Comparison of ENCODE assay signal across 9 mouse cellular contexts in genomic region chr4:105108641-105109198, GRCm38 (mm10). TPM values are rescaled to one million over a fixed set of nuclear protein-coding genes. Genes with fewer than 3 reads are reported as not detected.
DNase-seq lines count a peak whose midpoint lies in the region; ATAC-seq lines count a peak whose summit lies in the region.
"Had no signal": no experiment of that assay in that cellular context is flagged by ENCODE, and none has a peak within 500 bp of the region (broad histone marks: within the 10 kb centered on the region; RNA-seq: fewer than 3 reads in every experiment).

No protein-coding gene starts in this region.

- 8% methylated on average over 5 of the region's 5 CpGs for WGBS in forebrain, embryonic 14.5 days
- WGBS in limb, embryonic 12.5 days, result 21% methylated on average over 5 of the region's 5 CpGs
- WGBS in neural tube, embryonic 11.5 days, result 35% methylated on average over 5 of the region's 5 CpGs

- H3K4me1 ChIP-seq in forebrain, embryonic 14.5 days (ENCODE audit: control insufficient read depth, insufficient read depth, low read length), result peaks cover 10% of the 10 kb centered on the region
- H3K4me1 ChIP-seq in limb, embryonic 12.5 days (replicated peaks), result peaks cover 13% of the 10 kb centered on the region; the same call in 1 of the 2 replicates
- H3K4me1 ChIP-seq in neural tube, embryonic 11.5 days (ENCODE audit: control insufficient read depth, insufficient read depth, low read length), result peaks cover 7% of the 10 kb centered on the region; the same call in 1 of the 2 replicates

- peak overlapping the region; percentile 87 for H3K9ac ChIP-seq in forebrain, embryonic 14.5 days (ENCODE audit: low read length)
- peak overlapping the region; percentile 75; the same call in 1 of the 2 replicates for H3K9ac ChIP-seq in limb, embryonic 12.5 days (replicated peaks)
- no peak overlapping the region for H3K9ac ChIP-seq in neural tube, embryonic 11.5 days (ENCODE audit: low read length)

- H3K27ac ChIP-seq in forebrain, embryonic 14.5 days (ENCODE audit: low read depth, low read length), result no peak overlapping the region
- no peak overlapping the region for H3K27ac ChIP-seq in limb, embryonic 12.5 days
- no peak overlapping the region for H3K27ac ChIP-seq in neural tube, embryonic 11.5 days (ENCODE audit: low read depth, low read length)

- no peaks in the 10 kb centered on the region for H3K9me3 ChIP-seq in forebrain, embryonic 14.5 days (replicated peaks; ENCODE audit: control insufficient read depth, low read length)
- H3K9me3 ChIP-seq in limb, embryonic 12.5 days, result no peaks in the 10 kb centered on the region
- no peaks in the 10 kb centered on the region for H3K9me3 ChIP-seq in neural tube, embryonic 11.5 days (ENCODE audit: control insufficient read depth, low read length)

- 0 out of 2 replicates have a peak, but pooled peaks have one; percentile 1 for ATAC-seq in forebrain, embryonic 14.5 days
- ATAC-seq in limb, embryonic 12.5 days (ENCODE audit: insufficient number of reproducible peaks, insufficient read depth, low FRiP score, low TSS enrichment, low read depth), result no peak
- ATAC-seq in neural tube, embryonic 11.5 days (ENCODE audit: insufficient read depth, low FRiP score, low TSS enrichment), result 0 out of 2 replicates have a peak, but pooled peaks have one; percentile 0

- peak; percentile 65 for DNase-seq in kidney, adult 11 months
- no peak for DNase-seq in kidney, postnatal 10 days
- DNase-seq in forebrain, embryonic 14.5 days (ENCODE audit: low spot score), result no peak
- peak; percentile 13 for DNase-seq in neural tube, embryonic 11.5 days (ENCODE audit: low spot score)
- no peak for DNase-seq in gastrocnemius, postnatal 14 days
- DNase-seq in layer of hippocampus, postnatal 36 days, result no peak
- no peak for DNase-seq in embryo, embryonic 10 days (ENCODE audit: low spot score)

- intact Hi-C loops in gastrocnemius, postnatal 14 days (cut with DNase I; ENCODE audit: low total_unique reads), result no loop called here

- H3K27me3 ChIP-seq in forebrain, embryonic 14.5 days (replicated peaks; ENCODE audit: control insufficient read depth, insufficient read depth, low read length), result 0 out of 2 replicates have a peak, but pooled peaks cover 2% of the 10 kb centered on the region
- H3K27me3 ChIP-seq in limb, embryonic 12.5 days, result peaks cover 22% of the 10 kb centered on the region
- H3K27me3 ChIP-seq in neural tube, embryonic 11.5 days (ENCODE audit: control insufficient read depth, insufficient read depth, low read length), result peaks cover 6% of the 10 kb centered on the region; the same call in 1 of the 2 replicates

- peak overlapping the region; percentile 67 for H3K4me3 ChIP-seq in forebrain, embryonic 14.5 days (ENCODE audit: low read depth, low read length)
- H3K4me3 ChIP-seq in limb, embryonic 12.5 days (replicated peaks), result peak overlapping the region; percentile 71
- peak overlapping the region; percentile 76 for H3K4me3 ChIP-seq in neural tube, embryonic 11.5 days (ENCODE audit: low read depth, low read length)

- no peaks in the 10 kb centered on the region for H3K36me3 ChIP-seq in forebrain, embryonic 14.5 days (ENCODE audit: control insufficient read depth, insufficient read depth, low read length)
- H3K36me3 ChIP-seq in limb, embryonic 12.5 days, result no peaks in the 10 kb centered on the region
- no peaks in the 10 kb centered on the region for H3K36me3 ChIP-seq in neural tube, embryonic 11.5 days (ENCODE audit: control insufficient read depth, insufficient read depth, low read length)

- H3K4me2 ChIP-seq in forebrain, embryonic 14.5 days (ENCODE audit: low read length), result peak overlapping the region; percentile 88
- peak overlapping the region; percentile 92 for H3K4me2 ChIP-seq in limb, embryonic 12.5 days
- H3K4me2 ChIP-seq in neural tube, embryonic 11.5 days (ENCODE audit: low read depth), result peak overlapping the region; percentile 93

RNA-seq across cellular contexts. Expression of gene Prkaa2, which starts 1.0 kb away (rescaled TPM):
- polyA plus RNA-seq in forebrain, embryonic 14.5 days (2014; fragmentation: Nextera tagmentation; extraction: Ambion mirVana), result 9.8 and 12.8 TPM in 2 replicates
- 0.92 and 0.99 TPM in 2 replicates for polyA plus RNA-seq in limb, embryonic 12.5 days (2016; fragmentation: Nextera tagmentation; extraction: Ambion mirVana)
- polyA plus RNA-seq in neural tube, embryonic 11.5 days (2014; fragmentation: Nextera tagmentation; extraction: Ambion mirVana), result 5.0 and 5.7 TPM in 2 replicates
- 10 to 100 TPM; 88.8 to 96.3 TPM for total RNA-seq in gastrocnemius, postnatal 14 days (2021)
- 10 to 100 TPM; 17.0 to 17.8 TPM for total RNA-seq in layer of hippocampus, postnatal 36 days (2021)
- total RNA-seq: MEL had no signal

RNA-seq across cellular contexts. Expression of gene Plpp3, which starts 48.4 kb away (rescaled TPM):
- 48.6 and 50.8 TPM in 2 replicates for polyA plus RNA-seq in forebrain, embryonic 14.5 days (2014; fragmentation: Nextera tagmentation; extraction: Ambion mirVana)
- polyA plus RNA-seq in limb, embryonic 12.5 days (2016; fragmentation: Nextera tagmentation; extraction: Ambion mirVana), result 96.0 and 110 TPM in 2 replicates
- polyA plus RNA-seq in neural tube, embryonic 11.5 days (2014; fragmentation: Nextera tagmentation; extraction: Ambion mirVana), result 48.3 and 48.9 TPM in 2 replicates
- total RNA-seq in gastrocnemius, postnatal 14 days (2021), result 10 to 100 TPM; 62.1 to 63.0 TPM
- 100 to 1,000 TPM; 185 to 202 TPM for total RNA-seq in layer of hippocampus, postnatal 36 days (2021)
- total RNA-seq: MEL had no signal

Comparison
In these comparisons a context has a peak if more than half of its experiments do, and no peak if none do; other contexts are left out.
1. DNase-seq: peak in kidney, adult 11 months (single experiment) and neural tube, embryonic 11.5 days (single experiment); none in kidney, postnatal 10 days (single experiment), forebrain, embryonic 14.5 days (single experiment), gastrocnemius, postnatal 14 days (single experiment), layer of hippocampus, postnatal 36 days (0 of 2) and embryo, embryonic 10 days (single experiment).
2. Peak in every context shown above with its lines, with median percentiles within 50 percentile points of each other: H3K4me2 ChIP-seq and H3K4me3 ChIP-seq.